Mouse (Mus musculus) kidney, adult 2 months (tissue): ENCODE data around the gene Pnma1.

Experiments
- CTCF ChIP-seq: fragments of 200-500 bp; conservative IDR thresholded peaks from 2 replicates; pipeline ENCODE4 v1.5.1; 2011; ENCODE audit warnings: low read depth, mild to moderate bottlenecking, control low read depth, low read length, moderate library complexity, mixed read lengths; ENCODE audit not compliant: insufficient read depth, insufficient read length
- POLR2A ChIP-seq: fragments of 200-500 bp; IDR thresholded peaks from one replicate; pipeline ENCODE4 v1.6.1; 2011; ENCODE audit warnings: low read depth, low read length, control low read depth

- no peak for TF ChIP-seq CTCF
- no peak for TF ChIP-seq POLR2A
Measured at GRCm38 (mm10) chr12:84180090-84180489, 31.8 kb upstream of the Pnma1 start.
